Mouse (Mus musculus): ENCODE results near the gene Mrpl46.

- no peak for TF ChIP-seq CTCF (IDR thresholded peaks at IDR 0.05; ENCODE audit: low read depth)
- no peak for TF ChIP-seq EP300 (IDR thresholded peaks at IDR 0.05; ENCODE audit: low read depth)
Measured at GRCm38 (mm10) chr7:78785906-78786305, 2.6 kb upstream of the Mrpl46 start.
